Mouse (Mus musculus): Measurements from ENCODE around the gene 4632433K11Rik.

- TF ChIP-seq POLR2A (IDR thresholded peaks at IDR 0.05; ENCODE audit: extremely low read depth, insufficient read depth, low read length) (0 out of 2 replicates have a peak, but pooled peaks have one; percentile 41), CTCF (IDR thresholded peaks at IDR 0.05; ENCODE audit: extremely low read depth, insufficient read depth, low read length) (no peak)
These were observed 19.4 kb upstream of the 4632433K11Rik start, which contains the start of the genes Zfp524 and Fiz1 for GRCm38 (mm10) chr7:5014251-5015117.
